Mouse (Mus musculus) ES-CJ7 (cell line): ENCODE results near the gene Ndst4.

Experiments used
- DNase-seq: peaks from one replicate; pipeline ENCODE4 v3.0.0; 2011; ENCODE audit warnings: low read depth, low spot score

Ndst4 gene

DNA sequence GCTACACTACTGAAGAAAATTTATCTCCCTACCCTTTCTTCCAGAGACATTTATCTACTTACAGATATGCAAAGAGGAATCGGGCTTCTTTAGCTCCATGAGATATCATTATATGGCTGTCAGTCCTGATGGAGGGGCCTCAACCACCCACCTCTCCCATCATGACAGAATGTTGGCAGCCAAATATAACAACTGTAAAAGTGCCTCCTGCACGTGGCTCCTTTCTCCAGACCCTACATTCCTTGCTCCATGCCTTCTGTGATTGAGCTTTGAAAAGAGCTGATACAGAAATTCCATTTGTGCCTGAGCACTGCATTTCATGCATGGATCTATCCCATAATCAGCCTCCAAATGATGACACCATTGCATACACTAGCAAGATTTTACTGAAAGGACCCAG is 331.1 kb downstream of the Ndst4 start:
- no peak for DNase-seq

DNA sequence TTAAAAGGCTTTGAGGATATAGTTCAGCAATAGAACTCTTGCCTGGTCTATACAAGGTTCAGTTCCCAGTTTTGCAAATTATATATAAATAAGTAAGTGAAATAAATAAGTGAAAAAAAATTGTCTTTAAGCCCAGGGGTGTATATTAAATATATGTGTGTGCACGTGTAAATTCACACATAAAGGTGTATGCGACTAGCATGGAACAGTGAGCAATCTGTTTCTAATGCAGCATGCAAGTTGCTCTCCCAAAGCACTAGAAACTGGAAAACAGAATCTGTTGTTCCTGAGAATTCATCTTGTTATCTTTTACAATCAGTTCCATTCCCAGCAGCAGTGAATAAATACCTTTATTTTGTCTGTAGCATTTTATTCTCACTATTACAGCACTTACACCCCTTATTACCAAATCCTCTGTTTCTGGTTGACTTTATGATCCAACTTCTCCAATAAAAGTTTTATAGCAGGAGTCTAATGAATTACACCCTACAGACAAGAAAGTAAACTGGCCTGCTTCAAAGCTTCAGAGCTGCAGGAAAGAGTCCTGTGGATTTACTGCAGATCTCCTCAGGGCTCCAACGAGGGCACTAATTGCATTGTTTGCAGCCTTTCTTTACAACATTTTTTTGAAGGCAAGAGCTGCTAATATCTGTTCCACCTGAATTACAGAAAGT is 340.7 kb downstream of the Ndst4 start:
- DNase-seq = no peak

DNA sequence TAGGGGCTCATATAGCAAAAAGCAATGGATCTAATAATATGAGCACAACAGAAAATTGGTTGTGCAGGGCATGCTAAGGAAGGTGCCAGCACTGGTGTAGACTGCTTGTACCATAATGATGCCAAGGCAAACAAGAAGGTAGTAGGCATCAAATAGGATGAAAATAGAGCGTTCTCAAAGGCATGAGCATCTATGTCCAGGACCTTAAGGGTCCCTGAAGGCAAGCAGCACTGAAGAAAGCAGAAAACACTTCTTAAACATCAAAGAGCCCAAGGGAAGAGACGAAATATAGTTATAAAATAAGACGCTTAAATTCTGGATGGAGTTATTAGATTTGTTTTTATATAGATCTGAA is 341.2 kb downstream of the Ndst4 start:
- no peak for DNase-seq

DNA sequence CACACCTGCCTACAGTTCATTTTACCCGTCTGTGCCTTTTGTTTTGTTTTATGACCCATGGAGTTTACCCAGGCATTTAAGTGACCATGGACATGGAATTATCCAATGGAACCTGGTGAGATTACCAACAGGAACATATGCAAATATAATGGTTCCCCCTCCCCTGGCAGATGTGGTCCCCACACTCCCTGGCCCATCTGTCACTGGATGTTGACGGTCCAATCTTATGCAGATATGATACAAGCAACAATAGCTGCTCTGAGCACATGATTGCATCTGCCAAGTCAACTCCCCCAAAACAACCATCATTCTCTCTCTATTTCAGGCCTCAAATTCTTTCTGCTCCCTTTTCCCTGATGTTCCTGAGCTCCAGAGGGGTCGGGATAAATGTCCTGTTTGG is 342.5 kb downstream of the Ndst4 start:
- DNase-seq = no peak

DNA sequence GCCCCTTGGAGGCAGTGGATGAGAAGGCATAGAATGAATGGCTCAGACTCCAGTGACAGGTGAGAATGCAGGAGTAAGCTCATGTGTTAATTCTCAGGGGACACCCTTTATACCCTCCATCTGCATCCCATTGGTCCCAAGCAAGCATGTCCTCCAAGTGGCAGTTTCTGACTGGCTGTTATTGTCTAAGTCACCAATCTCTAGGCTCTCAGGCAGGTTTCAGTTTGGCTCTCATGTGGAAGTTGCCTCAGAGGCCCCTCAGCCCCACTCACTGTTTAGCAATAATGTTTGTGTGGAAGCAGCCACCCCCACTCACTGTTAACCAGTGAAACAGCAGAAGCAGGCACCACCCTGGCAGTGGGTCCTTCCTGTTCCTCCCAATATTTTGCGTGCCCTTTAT is 353.0 kb downstream of the Ndst4 start:
- peak; percentile 3 for DNase-seq

DNA sequence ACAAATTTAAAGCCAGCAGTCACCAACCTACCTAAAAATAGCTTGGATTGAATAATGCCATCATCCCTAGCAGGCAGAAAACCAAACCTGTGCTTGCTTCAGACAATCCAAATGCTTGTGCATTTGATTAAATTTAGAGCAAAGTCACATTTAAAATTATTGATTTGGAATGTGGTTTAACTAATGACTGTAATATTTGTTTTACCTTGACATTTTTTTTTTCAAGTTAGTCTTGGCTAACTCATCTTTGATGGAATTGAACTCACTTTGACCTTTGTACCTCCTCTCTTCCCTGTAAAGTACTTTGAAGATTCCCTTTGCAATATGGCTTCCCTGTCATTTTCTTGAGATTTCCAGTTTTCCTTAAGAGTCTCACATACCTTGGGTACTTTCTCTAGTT is 356.8 kb downstream of the Ndst4 start:
- DNase-seq = no peak
